Mouse (Mus musculus) spleen, postnatal 10 days (tissue): ENCODE measurements around the gene Sept11.
A peak's percentile ranks its signal among the peaks of the same experiment; 100 is the strongest.

Source experiments
- DNase-seq, 2 experiments: peaks; one replicate each; pipeline ENCODE4 v3.0.0; 2021 to 2022; ENCODE audit warnings: low spot score in 2 of 2

The Sept11 gene

DNA sequence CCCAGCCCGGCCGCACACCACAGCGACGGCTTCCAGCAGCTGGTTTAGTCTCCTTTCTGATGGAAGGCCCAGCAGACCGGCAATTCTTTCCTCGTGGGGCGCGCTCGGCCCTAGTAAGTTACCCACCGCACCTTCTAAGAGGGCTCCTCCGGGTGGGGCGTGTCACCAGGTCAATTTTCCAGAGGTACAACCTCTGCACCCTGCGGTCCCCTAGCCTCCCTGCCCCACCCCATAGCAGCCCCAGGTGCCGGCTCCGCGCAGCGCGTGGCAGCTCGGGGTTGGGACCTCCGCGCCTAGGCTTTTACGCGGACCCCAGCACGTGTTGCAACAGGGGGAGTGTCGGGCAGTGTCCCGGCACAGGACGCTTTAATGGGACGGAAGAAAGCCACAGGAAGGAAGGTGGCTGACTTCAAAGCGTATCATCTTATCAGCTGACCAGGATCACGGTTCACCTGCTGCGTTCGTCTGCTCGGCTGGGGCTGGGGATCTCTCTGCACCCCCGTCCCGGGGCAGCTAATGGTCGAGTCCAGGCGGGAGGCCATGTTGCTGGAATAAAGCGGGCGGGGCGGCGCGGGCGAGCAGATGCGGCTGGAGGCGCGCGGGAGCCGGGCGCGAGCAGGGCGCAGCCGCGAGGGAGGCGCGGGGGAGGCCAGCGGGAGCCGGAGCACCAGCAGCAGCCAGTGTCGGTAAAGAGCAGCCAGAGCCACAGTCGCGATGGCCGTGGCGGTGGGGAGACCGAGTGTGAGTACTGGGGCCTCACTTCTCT is at the start of gene Sept11:
TSS of gene Sept11 (plus strand) at position 581 of the 766 bp plus-strand sequence.
- peak; percentile 79 to 89 for DNase-seq

GRCm38 (mm10) chr5:93043688-93044583 is 49.3 kb upstream of the Sept11 start:
- DNase-seq: no peak

DNA sequence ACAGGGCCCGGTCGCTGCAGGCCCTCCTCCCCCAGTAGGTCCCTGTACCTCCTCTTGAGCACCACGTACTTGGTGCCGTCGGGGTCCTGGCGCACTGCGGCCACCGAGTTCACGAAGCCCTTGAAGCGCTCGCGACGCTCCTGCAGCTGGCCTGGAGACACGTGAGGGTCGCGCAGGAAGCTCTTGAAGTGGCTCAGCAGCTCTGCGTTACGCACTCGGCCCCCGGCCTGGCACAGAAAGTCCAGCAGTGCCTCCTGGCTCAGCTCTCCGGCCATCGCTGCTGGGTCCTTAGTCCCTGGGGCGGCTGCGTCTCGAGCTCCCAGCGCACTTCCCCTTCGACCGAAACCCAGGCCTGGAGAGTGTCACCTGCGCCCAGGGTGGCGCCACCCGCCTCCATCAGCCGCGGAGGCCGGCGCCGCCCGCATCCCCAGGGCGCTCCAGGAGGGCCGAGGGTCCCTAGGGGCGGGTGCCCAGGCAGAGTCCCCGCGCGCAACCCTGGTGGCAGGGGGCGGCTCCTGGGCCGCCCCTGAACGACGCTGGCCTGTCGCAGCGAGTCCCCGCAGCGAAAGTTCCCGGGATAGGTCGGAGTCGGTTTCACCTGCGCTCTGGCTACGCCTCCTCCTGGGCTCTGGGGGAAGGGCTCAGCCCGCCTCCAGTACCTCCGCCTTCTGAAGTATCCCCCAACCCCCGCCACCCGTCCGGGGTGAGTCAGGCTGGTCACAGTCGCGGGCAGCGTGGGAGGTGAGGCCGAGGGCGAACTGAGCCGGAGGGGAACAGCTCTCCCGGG is 48.5 kb upstream of the Sept11 start, which contains the start of gene Sowahb:
TSS of gene Sowahb (minus strand) at position 439 of the 787 bp plus-strand sequence.
- DNase-seq: no peak

DNA sequence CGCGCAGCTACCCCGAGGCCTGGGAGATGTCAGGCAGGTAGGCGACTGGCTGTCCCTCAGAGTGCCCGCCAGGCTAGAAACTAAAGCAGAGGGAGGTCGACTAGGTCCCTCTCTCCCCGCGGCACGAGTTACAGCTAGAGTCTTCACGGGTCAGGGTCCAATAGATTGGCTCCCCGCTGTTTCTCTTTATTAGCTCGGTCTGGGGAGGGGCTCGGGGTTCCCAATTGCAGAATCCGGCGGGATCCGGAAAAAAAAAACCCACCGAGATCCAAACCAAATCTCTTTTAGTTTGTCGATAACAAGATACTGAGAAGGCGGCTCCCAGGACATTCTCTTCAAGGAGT is 47.9 kb upstream of the Sept11 start:
- DNase-seq: no peak

- no peak for DNase-seq
Measured at GRCm38 (mm10) chr5:93046306-93046845, 46.9 kb upstream of the Sept11 start.

DNA sequence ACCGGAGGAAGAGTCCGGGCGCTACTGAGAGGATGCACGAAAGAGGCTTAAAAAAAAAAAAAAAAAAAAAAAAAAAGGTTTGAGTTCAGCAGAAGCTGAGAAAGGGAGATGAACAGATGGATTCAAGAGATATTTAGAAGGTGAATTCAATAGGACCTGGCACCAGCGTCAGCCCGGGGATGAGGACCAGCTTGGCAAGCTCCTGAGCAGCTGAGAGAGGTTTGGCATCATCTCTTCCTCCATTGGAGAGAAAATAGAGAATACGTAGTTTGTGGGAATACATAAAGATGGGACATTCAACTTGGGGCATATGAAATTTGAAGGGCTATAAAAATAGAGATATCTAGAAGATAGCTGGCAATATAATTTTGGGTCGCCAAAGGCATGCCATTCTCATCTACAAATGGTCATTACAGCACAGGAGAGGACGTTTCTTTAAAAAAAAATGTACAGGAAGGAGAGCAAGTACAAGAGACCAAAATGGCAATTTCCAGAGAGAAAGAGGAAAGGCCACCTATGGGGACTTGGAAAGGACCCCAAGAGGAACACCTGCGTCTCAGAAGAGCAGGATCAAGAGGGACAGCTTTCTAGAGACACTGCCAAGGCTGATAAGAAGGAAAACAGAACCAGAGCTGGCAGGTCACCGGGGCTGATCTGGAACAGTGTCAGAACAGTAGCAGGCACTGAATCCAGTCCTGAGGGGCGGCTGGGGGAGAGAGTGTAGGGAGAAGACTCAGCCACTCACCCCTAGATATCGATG is 44.6 kb upstream of the Sept11 start:
- DNase-seq: no peak

GRCm38 (mm10) chr5:93049971-93050370 is 43.3 kb upstream of the Sept11 start:
- no peak for DNase-seq

- DNase-seq: no peak
Measured at GRCm38 (mm10) chr5:93051041-93051440, 42.2 kb upstream of the Sept11 start.

DNA sequence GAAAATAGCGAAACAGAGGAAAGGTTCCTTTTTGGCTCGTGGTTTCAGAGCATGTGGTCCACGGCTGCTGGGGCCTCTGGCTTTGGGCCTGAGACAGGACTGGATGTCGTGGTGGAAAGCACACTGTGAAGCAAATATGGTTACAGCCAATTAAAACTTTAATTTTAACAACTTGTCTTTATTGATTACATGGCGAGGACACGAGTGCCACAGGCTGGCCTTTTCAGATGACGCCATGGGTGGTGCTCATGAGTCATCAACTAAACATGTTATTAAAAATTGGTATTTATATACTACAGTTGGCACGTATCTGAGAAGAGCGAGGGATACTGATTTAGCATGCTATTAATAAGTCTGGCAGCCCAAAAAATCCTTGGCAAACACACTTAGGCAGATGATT is 41.3 kb upstream of the Sept11 start:
- no peak for DNase-seq

- no peak for DNase-seq
Measured at GRCm38 (mm10) chr5:93053606-93054397, 39.4 kb upstream of the Sept11 start.

DNA sequence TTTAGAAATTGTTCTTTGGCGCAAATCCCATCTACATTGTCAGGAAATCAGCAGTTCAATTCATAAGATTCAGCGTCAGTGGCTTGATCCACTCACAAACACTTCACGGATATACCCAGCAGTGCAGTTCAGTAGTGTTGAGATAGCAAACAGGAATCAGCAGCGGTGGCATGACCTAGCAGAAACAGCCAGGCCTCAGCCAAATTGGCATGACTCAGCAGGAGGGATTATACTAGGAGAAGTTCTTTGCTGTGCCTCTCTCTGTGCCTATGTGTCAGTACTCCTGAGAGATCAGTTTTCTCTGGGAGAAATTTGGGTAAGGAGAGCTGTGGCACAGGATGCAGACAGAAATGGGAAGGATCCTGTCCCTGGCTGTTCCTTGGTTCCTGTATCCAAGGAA is 32.4 kb upstream of the Sept11 start:
- no peak for DNase-seq

GRCm38 (mm10) chr5:93077661-93078323 is 15.4 kb upstream of the Sept11 start:
- DNase-seq: no peak

GRCm38 (mm10) chr5:93079596-93079995 is 13.6 kb upstream of the Sept11 start:
- DNase-seq: no peak

DNA sequence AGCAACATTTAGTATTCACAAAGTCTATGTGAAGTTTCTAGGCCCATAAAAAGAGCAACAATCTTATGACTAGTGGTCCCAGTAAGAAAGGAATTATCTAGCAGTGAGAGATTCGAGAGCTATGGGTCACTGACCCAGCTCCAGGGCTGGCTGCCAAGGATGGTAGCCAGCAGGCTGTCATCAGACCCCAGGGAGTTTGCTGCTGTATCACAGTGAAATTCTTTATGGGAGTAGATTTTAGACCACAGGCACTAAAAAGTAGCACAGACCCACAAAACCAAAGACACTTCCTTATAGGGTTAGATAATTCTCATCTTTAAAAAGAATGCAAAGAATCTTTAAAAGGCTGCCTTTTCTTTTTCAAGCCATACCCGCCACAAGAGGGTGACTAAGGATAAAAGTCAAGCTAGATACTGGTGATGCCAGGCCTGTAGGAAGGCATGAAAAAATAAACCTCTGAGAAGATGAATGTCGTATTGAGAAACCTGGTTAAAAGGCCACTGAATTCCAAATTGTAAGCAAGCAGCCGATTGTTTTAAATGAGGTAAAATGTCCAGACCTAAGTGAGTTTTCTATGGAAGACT is 8.1 kb upstream of the Sept11 start:
- DNase-seq: no peak

DNA sequence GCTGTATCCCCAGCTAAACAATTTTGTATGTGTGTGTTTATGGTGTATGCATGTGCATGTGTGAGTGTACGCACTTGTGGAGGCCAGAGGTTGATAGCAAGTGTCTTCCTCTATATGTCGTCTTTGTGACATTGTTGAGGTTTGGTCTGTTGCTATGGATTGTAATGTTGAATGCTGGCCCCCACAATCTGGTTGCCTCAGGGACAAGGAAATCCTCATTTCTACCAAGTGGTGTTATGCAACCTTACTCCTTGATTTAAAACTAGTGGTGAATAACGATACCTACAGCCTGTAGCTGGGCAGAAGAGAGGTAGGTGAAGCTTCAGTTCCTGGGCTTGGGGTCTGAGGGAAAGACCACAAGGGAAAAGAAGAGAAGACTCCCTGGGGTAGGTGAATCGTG is 7.3 kb upstream of the Sept11 start:
- no peak for DNase-seq

DNA sequence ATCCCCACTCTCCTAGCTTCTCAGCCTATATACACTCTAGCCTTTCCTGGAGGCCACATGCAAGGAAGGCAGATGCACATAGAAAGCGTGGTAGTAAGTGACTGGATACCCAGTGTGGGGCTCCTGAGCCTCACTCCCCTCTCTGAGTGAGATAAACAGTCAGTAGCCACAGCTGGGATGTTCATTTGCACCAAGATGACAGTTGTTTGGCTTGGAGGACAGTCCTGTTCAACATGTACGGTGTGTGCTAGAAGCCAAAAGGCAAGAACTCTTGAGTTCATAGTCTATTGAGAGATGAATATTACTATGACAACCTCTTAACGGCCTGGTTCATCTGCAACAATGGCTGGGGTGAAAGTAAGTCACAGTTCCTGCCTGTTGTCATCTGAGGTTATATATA is 2.0 kb upstream of the Sept11 start:
- DNase-seq: no peak

DNA sequence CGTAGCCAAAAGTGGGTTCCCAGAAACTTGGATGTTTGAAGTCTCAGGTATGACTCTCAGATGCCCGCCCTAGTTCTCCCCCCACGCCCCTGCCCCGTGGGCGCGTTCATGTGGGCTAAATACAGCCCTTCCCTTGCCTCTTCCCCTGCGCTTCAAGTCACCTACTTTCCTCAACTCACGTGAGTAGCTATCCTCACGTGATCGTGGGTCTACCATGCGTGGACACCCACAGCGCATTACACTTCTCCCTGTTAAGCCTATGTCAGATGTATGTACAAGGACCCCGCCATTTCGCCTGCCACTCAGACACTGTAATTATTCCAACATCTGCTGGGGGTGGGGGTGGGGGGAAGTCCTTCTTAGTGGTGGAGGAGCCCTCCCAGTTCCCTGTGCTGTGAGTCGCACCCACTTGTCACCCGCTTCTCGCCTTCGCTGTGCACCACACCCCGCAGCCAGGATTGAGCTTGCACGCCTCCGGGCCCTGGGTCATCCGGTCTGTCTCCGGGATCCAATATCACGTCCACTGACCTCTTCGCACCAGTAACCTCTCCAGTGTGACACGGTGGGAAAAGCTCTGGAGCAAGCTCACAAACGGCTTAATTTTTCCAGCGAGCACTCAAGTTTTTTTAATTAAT is 973 bp upstream of the Sept11 start:
- DNase-seq: peak; percentile 14 to 39

- DNase-seq: peak; percentile 28 to 48
Measured at GRCm38 (mm10) chr5:93093638-93094527, 646 bp downstream of the Sept11 start.
